Mouse (Mus musculus): ENCODE data around the gene Dnhd1. TPM values are rescaled to one million over a fixed set of nuclear protein-coding genes. Genes with fewer than 3 reads are reported as not detected.

The Dnhd1 gene
- 0.40 and 0.41 TPM in 2 replicates for polyA plus RNA-seq (2016; fragmentation: Nextera tagmentation; extraction: Ambion mirVana)

DNA sequence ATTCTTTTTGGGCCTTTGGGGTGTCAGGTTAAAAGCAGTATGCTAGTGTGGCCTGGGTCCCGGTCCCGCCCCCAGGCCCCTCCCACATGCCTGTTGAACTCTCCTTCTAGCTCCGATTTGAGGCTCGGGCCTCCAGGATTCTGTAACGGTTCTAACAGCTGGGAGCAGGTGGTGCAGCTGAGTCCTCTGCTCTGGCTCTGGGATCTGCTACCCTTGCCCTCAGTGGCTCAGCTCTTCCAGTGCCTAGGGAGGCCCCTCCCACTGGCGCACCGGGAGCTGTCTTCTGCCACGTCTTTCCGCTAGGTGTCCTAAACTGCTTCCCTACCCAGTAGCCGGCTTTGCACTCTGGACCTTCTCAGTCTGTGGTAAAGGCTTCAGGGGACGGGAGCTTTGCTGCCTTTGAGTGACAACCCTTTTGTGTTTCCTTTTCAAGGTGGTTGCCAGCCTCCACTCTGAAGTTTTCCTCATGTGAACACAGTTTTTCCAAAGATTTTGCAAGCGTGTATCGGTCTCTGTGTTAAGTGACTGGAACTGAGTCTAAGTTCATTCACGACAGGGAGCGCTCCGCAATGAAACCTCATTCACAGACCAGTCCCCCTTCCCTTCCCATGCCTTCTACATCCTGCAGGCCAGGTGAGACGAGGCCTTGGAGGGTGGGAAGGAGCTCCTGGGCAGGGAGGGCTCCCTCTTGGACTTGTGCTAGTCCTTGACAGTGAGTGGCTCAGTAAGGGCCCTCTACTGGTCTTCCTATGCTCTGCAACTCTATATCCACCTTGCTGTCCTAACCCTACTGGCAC, at the start of gene Dnhd1:
Gene Dnhd1 (plus strand): TSS at position 189 of the 797 bp plus-strand sequence.
- Histone ChIP-seq H3K36me3 (no peaks in the 10 kb centered on the region), H3K4me1 (peaks cover 12% of the 10 kb centered on the region), H3K27ac (replicated peaks) (peak within 1 kb of the TSS; percentile 64), H3K4me3 (peak within 1 kb of the TSS; percentile 52), H3K9me3 (replicated peaks) (no peaks in the 10 kb centered on the region), H3K27me3 (ENCODE audit: low read depth, poor library complexity, severe bottlenecking) (no peaks in the 10 kb centered on the region)
- 2% methylated on average over 17 of the region's 17 CpGs for WGBS
- DNase-seq (ENCODE audit: low spot score) = peak; percentile 76

DNA sequence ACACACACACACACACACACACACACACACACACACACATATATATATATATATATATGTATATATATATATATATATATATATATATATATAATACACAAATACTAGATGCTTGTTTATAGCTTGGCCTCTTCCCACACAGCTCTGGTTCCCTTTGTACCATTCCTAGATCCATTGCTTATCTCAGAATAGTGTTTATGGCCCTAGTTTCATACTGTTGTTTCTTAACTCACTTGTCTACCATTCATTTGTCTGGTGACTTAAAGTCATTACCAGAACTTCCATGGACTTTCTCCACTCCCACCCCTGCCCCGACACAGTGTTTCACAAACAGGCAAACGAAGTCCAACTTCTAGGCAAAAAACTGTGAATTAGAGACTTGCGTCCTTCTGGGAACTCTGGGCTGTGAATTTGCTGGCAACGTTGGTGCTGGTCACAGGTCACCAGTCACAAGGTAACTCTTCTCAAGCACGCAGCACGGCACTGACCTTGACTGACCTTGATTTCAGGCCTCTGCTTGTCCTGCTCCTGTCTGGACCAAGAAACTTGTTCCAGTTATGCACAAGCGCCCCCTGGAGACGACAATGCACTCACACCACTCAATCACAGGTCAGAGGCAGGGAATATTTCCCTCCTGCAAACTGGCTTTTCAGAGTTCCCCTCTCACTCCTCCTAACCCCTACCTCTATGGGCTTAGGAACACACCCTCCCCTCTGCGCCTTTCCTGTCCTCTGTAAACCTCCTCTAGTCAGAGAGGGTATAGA, 47.6 kb upstream of the Dnhd1 start:
- WGBS = 39% methylated on average over 9 of the region's 9 CpGs

DNA sequence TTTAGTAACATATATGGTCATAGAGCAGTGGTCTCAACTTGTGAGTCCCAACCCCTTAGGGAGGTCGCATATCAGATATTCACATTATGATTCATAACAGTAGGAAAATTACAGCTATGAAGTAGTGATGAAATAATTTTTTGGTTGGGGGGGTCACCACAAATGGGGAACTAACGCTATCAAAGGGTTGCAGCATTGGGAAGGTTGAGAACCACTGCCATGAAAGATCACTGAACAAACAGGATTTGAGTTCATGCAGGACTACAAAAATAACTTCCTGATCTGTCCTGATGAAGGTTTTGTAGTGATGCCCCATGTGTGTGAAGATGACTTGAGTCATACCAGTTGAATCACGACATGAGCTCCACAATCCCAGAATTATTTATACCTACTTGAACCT, 42.2 kb upstream of the Dnhd1 start:
- WGBS = 87% methylated on average over 3 of the region's 3 CpGs
- no peak for DNase-seq (ENCODE audit: low spot score)
- Histone ChIP-seq H3K4me3 (no peak overlapping the region), H3K36me3 (peaks cover 41% of the 10 kb centered on the region), H3K27ac (replicated peaks) (no peak overlapping the region), H3K9me3 (replicated peaks) (no peaks in the 10 kb centered on the region), H3K4me1 (no peaks in the 10 kb centered on the region), H3K27me3 (ENCODE audit: low read depth, poor library complexity, severe bottlenecking) (no peaks in the 10 kb centered on the region)

More for the DNA sequence above, 47.6 kb upstream of the Dnhd1 start:
- H3K36me3 ChIP-seq = no peaks in the 10 kb centered on the region
- no peaks in the 10 kb centered on the region for H3K27me3 ChIP-seq (ENCODE audit: low read depth, poor library complexity, severe bottlenecking)
- H3K4me3 ChIP-seq = no peak overlapping the region
- DNase-seq (ENCODE audit: low spot score) = peak; percentile 68
- 0 out of 2 replicates have a peak, but pooled peaks cover 4% of the 10 kb centered on the region for H3K4me1 ChIP-seq
- H3K27ac ChIP-seq (replicated peaks) = no peak overlapping the region
- H3K9me3 ChIP-seq (replicated peaks) = no peaks in the 10 kb centered on the region

DNA sequence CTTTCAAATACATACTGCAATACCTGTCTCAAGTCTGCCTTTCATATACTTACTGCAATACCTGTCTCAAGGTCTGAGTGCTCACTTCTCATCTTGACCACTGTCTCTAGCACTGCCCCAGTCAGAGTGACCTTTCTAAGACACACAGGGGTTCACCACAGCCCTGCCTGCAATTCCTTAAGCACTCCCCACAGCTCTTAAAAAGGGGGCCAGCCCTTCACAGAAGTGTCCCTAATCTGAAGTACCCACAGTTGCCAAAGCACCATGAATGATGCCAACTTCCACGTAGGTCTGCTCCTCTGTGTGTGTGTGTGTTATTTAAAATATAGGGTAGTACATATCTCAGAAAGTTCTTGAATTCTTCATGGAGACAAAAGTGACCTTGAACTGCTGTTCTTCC, 38.9 kb upstream of the Dnhd1 start:
- no peak overlapping the region for H3K27ac ChIP-seq (replicated peaks)
- no peaks in the 10 kb centered on the region for H3K27me3 ChIP-seq (ENCODE audit: low read depth, poor library complexity, severe bottlenecking)
- no peaks in the 10 kb centered on the region for H3K9me3 ChIP-seq (replicated peaks)
- DNase-seq (ENCODE audit: low spot score) = no peak
- 88% methylated on average over 1 of the region's 1 CpGs for WGBS
- H3K4me1 ChIP-seq = no peaks in the 10 kb centered on the region
- no peak overlapping the region for H3K4me3 ChIP-seq
- peaks cover 74% of the 10 kb centered on the region for H3K36me3 ChIP-seq

DNA sequence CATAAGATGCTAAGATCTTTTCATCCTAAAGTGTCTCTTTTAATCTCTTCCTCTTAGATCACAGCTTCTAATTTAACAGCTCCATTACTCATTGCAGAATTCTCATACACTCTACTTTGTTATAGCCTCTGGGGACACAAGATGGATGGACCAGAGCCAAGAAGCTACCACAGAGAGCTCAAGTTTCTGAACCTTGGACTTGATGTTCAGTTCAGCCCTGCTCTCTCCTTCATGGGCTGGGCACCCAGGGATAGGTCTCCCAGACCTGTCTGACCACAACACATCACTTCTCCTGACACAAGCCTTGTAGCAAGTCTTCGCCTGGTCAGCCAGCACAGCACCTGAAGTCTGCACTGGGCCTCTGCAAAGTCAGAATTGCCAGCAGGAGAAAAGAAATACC, 36.2 kb upstream of the Dnhd1 start:
- Histone ChIP-seq H3K9me3 (replicated peaks) (no peaks in the 10 kb centered on the region), H3K36me3 (peaks cover 100% of the 10 kb centered on the region)
- WGBS = 91% methylated on average over 1 of the region's 1 CpGs

DNA sequence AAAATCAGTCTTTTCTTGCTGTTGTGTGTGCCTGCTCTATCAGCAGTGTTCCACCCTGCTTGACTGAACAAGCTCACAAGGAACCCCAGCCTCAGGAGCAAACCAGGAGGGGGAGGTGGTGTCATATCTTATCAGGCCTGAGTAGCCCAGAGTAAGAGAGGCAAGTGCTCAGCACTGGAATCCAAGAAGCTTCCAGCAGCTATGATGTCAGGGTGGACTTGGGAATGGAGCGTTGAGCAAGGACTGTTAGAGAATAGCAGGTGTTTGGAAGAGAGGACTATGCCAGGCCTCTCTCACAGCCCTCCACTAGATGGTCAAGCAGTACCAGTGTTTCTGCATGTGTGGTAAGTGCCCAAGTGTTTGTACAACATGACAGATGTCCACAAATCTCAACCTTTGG, 34.9 kb upstream of the Dnhd1 start:
- DNase-seq (ENCODE audit: low spot score) = no peak
- H3K27ac ChIP-seq (replicated peaks) = no peak overlapping the region
- no peaks in the 10 kb centered on the region for H3K9me3 ChIP-seq (replicated peaks)
- H3K27me3 ChIP-seq (ENCODE audit: low read depth, poor library complexity, severe bottlenecking) = no peaks in the 10 kb centered on the region
- H3K4me1 ChIP-seq = peaks cover 8% of the 10 kb centered on the region
- peaks cover 98% of the 10 kb centered on the region for H3K36me3 ChIP-seq
- WGBS = 93% methylated on average over 1 of the region's 1 CpGs
- no peak overlapping the region for H3K4me3 ChIP-seq

More for the DNA sequence above, 36.2 kb upstream of the Dnhd1 start:
- H3K4me1 ChIP-seq = peaks cover 8% of the 10 kb centered on the region
- no peak overlapping the region for H3K4me3 ChIP-seq
- no peak for DNase-seq (ENCODE audit: low spot score)
- no peaks in the 10 kb centered on the region for H3K27me3 ChIP-seq (ENCODE audit: low read depth, poor library complexity, severe bottlenecking)
- no peak overlapping the region for H3K27ac ChIP-seq (replicated peaks)

DNA sequence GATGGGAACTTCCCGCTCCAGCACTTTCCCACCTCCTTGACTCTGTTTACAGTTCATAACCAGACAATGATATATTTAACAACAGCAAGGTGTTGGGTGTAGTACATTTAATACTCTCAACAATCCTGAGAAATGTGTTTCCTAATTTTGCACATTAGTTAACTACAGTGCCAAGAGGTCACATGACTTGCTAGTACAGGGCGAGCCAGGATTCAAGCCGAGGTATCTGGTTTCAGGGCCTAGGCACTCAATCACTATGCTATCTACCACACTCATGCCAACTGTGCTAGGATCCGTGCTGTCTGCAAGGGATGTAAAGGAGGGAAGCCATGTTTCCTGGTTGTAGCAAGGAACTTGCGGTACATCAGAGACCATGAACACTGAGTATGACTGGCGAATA, 34.1 kb upstream of the Dnhd1 start:
- H3K27me3 ChIP-seq (ENCODE audit: low read depth, poor library complexity, severe bottlenecking) = no peaks in the 10 kb centered on the region
- no peak overlapping the region for H3K4me3 ChIP-seq
- 88% methylated on average over 6 of the region's 6 CpGs for WGBS
- peaks cover 98% of the 10 kb centered on the region for H3K36me3 ChIP-seq
- DNase-seq (ENCODE audit: low spot score) = no peak
- H3K4me1 ChIP-seq = peaks cover 8% of the 10 kb centered on the region
- no peaks in the 10 kb centered on the region for H3K9me3 ChIP-seq (replicated peaks)
- no peak overlapping the region for H3K27ac ChIP-seq (replicated peaks)

DNA sequence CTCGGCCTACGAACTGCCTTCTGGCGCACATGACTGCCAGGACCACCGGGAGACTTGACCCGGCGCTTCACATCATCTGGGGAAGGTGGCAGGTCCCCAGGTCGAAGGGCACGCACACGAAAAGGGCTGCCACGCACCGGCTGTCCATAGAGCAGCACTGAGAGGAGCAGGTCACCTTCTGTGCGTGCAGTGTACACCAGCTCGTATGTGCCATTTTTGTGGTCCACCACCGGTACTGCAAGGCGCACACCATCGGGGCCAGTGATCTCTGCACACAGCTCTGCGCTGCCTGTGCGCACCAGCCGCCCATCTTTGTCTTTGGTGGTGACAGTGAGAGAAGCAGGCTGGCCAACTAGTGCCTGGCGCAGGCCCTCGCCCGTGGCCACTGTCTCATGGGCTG, 32.8 kb upstream of the Dnhd1 start:
- Histone ChIP-seq H3K4me1 (peaks cover 8% of the 10 kb centered on the region), H3K27me3 (ENCODE audit: low read depth, poor library complexity, severe bottlenecking) (no peaks in the 10 kb centered on the region), H3K36me3 (peaks cover 98% of the 10 kb centered on the region), H3K27ac (replicated peaks) (no peak overlapping the region), H3K9me3 (replicated peaks) (no peaks in the 10 kb centered on the region), H3K4me3 (no peak overlapping the region)
- DNase-seq (ENCODE audit: low spot score) = no peak
- 96% methylated on average over 22 of the region's 22 CpGs for WGBS

DNA sequence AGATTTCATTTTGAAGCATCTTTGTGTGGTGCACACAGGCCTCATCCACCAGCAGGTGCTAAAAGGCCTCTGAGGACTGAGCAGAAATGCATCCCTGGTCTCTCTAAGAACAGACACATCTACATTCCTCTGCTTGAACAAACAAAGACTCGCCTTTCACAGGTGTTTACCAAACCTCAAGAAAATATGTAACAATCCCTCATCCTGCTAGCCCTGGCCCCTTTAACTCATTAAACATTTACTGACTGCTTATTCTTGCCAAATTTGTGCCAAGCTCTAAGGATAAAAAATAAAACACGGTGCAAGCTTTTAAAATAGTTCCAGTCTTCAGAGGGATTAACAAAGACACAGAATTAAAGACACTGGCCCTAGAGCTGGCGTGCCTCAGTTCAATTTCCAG, 30.9 kb upstream of the Dnhd1 start:
- Histone ChIP-seq H3K27ac (replicated peaks) (no peak overlapping the region), H3K27me3 (ENCODE audit: low read depth, poor library complexity, severe bottlenecking) (no peaks in the 10 kb centered on the region), H3K4me3 (no peak overlapping the region), H3K9me3 (replicated peaks) (no peaks in the 10 kb centered on the region), H3K4me1 (peaks cover 8% of the 10 kb centered on the region), H3K36me3 (peaks cover 97% of the 10 kb centered on the region)
- DNase-seq (ENCODE audit: low spot score) = no peak
- 74% methylated on average over 3 of the region's 3 CpGs for WGBS

DNA sequence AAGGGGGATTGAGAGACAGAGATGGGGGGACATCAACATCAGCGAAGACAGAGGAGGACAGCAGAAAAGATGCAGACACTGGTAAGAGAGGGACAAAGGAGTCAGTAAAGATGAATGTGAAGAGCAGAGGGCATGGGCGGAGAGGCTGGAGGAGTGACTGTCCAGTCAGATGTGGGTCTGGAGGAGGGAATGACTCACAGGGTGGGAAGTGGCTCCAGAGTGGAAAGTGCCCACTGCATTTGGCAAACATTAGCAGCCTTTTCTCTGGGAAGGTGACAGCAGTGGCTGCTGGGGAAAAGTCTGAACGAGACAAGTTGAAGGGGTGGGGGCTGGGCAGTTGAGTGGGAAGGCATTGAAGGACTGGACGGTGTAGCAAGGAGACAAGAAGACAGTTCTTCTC, 29.6 kb upstream of the Dnhd1 start:
- Histone ChIP-seq H3K27ac (replicated peaks) (no peak overlapping the region), H3K4me3 (no peak overlapping the region), H3K9me3 (replicated peaks) (no peaks in the 10 kb centered on the region), H3K27me3 (ENCODE audit: low read depth, poor library complexity, severe bottlenecking) (no peaks in the 10 kb centered on the region), H3K4me1 (peaks cover 8% of the 10 kb centered on the region), H3K36me3 (peaks cover 90% of the 10 kb centered on the region)
- no peak for DNase-seq (ENCODE audit: low spot score)
- 89% methylated on average over 4 of the region's 4 CpGs for whole genome bisulfite sequencing

DNA sequence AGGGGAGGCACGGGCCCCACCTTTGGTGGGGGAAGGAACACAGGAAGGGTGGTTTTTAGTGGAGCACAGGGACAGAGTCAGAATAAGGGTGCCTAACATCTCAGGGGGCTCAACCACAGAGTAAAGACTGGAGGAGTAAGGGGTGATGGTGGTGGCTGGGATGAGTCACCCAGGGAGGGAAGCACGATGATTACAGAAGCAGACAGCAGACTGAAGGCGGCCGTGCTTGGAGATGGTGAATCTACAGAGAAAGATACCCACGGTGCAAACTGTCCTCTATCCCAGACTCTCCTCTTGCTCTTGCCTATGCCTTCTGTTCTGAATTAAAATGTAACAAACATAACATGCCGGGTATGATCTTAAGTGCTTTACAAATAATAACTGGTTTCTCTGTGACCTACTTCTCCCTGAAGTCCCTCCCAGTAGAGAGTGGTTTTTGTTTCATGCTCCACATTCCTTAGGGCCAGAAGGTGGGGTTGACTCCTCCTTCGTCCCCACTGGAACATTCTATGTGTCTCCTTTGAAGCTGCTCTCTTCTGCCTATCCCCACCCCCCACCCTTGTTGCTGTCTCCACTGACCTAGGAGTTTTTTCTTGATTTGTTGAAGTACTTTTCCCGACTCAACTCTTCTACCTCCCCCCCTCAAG, 28.9 kb upstream of the Dnhd1 start:
- peaks cover 8% of the 10 kb centered on the region for H3K4me1 ChIP-seq
- no peak overlapping the region for H3K4me3 ChIP-seq
- H3K27me3 ChIP-seq (ENCODE audit: low read depth, poor library complexity, severe bottlenecking) = no peaks in the 10 kb centered on the region
- H3K9me3 ChIP-seq (replicated peaks) = no peaks in the 10 kb centered on the region
- no peak for DNase-seq (ENCODE audit: low spot score)
- no peak overlapping the region for H3K27ac ChIP-seq (replicated peaks)
- peaks cover 82% of the 10 kb centered on the region for H3K36me3 ChIP-seq
- 89% methylated on average over 8 of the region's 8 CpGs for WGBS

DNA sequence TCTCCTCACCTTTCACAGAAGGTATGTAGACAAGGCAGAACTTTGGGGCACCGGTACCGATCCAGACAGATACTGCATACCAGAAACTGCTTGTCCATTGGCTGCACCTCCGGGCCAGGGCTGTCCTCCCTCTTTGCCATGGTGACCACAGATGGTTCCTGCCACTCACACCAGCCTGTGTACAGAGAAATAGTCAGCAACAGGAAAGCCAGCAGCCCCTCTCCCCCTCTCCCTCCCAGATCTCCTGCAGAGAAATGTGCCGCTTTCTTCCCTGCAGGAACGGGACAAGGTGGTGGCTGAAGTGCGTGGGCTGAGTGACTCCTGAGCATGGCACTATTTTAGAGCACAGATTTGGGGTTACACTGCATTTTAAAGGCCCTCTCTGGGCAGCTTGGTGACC, 25.2 kb upstream of the Dnhd1 start:
- 84% methylated on average over 6 of the region's 6 CpGs for WGBS
- H3K4me3 ChIP-seq = no peak overlapping the region
- no peaks in the 10 kb centered on the region for H3K9me3 ChIP-seq (replicated peaks)
- no peak for DNase-seq (ENCODE audit: low spot score)
- peaks cover 13% of the 10 kb centered on the region for H3K27me3 ChIP-seq (ENCODE audit: low read depth, poor library complexity, severe bottlenecking)
- peaks cover 48% of the 10 kb centered on the region for H3K36me3 ChIP-seq
- H3K27ac ChIP-seq (replicated peaks) = no peak overlapping the region
- H3K4me1 ChIP-seq = peaks cover 23% of the 10 kb centered on the region

Measured in midbrain, embryonic 10.5 days (tissue).